Mouse (Mus musculus) layer of hippocampus, adult 11-12 months (tissue): Measurements from ENCODE around the gene Tspan10.
A peak's percentile ranks its signal among the peaks of the same experiment; 100 is the strongest.
"Not testable (repeated sequence)": the region's sequence is repeated elsewhere in the genome, so short reads cannot be mapped to it uniquely, and the experiment has no call there.

Experiments
- DNase-seq: peaks from one replicate; pipeline ENCODE4 v3.0.0; 2022; ENCODE audit warnings: low spot score

Tspan10 gene

DNA sequence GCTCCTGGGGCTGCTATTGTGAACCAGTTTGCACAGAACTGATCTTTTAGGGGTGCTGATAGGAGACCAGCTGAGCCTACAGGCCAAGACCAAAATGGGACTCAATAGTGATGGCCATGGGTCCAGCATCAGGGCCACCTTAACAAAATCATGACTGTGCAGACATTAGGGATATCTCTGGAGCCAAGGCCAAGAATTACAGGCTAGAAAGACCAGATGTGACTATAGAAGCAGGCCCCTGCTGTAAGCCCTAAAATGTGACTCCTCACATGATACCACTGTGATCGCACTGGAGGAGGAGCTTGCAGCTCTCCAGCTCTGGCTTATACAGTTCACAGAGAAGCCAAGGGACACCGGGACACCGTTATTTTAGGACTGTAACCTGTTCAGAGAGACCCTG, at the start of gene Tspan10:
TSS of gene Tspan10 (plus strand) at position 301 of the 400 bp plus-strand sequence.
- no peak for DNase-seq

DNA sequence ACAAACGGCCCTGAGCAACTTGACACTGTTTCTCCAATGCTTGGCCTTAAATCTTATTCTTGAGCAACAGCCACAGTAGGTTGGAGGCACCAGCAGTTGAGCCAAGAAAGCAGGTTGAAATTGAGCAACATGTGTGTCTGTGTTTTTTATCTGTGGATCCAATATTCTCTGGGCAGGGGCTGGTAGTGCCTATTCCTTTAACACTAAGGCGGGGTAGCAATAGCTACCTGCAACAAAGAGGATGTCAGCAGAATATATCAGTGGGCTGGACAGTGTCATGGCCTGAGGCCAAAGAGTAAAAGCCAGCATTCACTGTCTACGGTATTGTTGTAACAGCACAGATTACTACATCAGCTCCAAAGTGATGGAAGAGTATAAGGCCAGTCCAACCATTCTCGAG, 46.8 kb upstream of the Tspan10 start:
- no peak for DNase-seq

DNA sequence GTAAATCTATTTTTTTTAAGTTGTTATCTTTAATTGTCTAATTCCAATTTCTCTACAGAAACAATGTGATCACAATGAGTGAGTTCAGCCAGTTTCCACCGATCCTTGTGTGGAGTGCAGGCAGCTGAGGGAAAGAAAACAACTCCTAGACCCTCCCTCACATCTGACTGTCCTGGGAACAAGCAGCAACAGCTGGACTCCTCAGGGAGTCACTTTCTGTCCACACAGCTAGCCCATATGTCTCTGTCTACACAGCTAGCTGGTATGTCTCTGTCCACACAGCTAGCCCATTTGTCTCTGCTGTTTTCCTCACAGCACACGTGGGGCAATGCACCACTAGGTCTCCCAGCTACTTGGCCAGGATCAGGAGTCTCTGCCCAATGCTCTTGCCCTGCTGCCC, 44.8 kb upstream of the Tspan10 start:
- no peak for DNase-seq

DNA sequence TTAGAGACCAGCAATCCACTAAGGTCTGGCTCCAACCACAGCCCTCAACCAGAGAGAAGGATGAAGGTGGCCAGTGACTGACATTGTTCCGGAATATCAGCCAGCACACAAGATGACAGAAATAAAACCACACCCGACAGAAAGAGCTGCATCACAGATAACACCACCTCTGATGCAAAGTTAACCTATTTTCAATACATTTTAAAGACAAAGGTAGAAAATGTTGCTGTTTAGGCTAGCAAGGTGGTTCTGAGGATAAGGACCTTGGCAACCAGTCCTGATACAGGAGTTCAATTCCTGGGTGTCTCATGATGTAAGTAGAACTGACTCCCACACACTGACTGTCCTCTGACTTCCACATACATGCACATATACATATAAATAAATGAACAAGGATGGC, 43.1 kb upstream of the Tspan10 start:
- no peak for DNase-seq

DNA sequence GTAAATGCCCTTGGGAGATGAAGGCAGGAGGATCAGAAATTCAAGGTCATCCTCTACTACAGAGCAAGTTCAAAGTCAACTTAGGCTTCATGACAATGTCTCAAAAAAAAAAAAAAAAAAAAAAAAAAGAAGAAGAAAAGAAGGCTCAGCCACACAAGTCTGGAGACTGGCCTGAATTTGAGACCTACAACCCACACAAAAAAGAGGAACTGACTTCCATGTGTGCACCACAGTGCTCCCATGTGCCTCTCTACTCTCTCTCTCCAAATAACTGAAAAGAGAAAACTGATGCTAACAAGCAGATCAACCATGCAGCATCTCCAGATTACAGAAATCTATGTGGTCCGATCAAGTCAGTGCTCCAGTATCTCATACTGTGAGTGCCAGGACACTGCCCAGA, 37.6 kb upstream of the Tspan10 start:
- no peak for DNase-seq

DNA sequence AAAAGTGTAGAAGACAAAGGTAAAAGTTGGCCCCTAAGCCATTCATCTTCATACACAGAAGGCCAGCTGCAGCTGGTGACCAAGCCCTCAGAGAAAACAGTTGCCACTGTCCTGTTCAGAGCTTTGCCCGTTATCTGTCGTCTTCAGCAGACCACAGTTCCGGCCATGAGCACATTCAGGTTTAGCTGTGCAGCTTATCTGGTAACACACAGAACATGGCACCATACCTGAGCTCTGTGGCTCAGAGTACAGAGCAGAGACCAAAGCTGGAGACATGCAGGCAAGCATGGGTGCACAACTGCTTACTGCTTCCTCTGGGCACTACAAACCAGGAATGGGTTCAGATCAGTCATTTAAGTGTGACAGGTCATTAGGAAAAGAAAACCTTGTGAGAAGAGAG, 36.6 kb upstream of the Tspan10 start:
- DNase-seq: no peak

DNA sequence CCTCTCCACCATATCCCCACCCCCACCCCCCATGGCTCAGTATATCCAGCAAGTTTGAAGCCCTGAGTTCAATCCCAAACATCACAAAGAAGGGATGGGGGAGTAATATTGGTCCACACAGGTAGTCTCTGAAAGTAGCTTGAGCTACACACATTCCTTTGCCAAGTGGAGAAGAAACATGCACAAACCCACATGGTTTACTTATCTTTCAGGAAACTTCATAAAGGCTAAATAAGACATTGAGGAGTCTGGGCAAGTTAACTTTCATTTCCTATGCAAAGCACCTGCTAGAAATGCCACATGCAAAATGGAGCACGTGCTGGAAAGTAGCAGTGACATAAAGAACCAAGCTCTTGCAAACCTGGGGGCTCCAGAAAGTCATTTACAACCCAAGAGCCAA, 36.0 kb upstream of the Tspan10 start:
- DNase-seq: no peak

DNA sequence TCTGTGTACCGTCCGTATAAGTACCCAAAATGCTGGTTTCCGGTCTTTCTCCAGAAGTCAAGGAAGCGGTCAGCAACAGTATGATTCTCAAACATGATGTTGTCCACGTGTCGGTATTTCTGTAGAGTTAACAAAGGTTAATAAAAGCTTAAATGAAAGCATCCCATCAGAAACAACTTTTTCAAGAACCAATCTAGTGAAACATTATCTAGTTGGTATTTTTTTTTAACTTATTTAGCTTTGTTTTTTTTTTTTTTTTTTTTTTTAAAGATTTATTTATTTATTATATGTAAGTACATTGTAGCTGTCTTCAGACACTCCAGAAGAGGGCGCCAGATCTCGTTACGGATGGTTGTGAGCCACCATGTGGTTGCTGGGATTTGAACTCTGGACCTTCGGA, 28.8 kb upstream of the Tspan10 start:
- DNase-seq: not testable (repeated sequence)

DNA sequence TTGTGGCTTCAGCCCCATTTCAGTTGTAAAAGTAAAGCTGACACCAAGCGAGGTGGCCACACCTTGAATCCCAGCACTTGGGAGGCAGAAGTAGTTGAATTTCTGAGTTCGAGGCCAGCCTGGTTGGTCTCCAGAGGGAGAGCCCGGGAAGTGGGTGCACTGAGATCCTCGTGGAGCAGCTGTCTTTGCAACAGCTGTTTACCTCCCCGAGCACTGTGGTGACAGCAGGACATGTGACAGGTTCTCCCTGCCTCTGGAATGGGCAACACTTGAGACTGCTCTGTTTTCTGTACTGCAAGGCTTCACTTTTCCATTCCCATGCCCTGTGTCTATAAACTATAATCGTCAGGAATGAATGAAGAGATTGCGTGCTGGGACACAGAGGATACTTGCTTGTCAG, 24.6 kb upstream of the Tspan10 start:
- no peak for DNase-seq

DNA sequence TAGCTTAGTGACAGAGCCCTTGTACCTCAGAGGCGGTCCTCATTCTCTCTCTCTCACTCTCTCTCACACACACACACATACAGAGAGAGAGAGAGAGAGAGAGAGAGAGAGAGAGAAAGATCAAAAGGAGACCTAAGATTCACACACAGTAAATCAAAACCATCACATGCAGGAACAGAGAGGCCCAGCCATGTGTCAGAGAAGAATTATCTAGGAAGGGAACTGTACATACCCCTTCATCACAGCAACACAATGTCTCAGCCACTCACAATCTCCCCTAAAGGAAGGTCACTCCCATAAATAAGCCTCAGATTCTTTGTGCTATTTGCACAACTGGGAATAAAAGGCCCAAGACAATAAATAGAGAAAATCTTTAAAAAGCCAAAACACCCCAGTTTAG, 23.9 kb upstream of the Tspan10 start:
- no peak for DNase-seq

DNA sequence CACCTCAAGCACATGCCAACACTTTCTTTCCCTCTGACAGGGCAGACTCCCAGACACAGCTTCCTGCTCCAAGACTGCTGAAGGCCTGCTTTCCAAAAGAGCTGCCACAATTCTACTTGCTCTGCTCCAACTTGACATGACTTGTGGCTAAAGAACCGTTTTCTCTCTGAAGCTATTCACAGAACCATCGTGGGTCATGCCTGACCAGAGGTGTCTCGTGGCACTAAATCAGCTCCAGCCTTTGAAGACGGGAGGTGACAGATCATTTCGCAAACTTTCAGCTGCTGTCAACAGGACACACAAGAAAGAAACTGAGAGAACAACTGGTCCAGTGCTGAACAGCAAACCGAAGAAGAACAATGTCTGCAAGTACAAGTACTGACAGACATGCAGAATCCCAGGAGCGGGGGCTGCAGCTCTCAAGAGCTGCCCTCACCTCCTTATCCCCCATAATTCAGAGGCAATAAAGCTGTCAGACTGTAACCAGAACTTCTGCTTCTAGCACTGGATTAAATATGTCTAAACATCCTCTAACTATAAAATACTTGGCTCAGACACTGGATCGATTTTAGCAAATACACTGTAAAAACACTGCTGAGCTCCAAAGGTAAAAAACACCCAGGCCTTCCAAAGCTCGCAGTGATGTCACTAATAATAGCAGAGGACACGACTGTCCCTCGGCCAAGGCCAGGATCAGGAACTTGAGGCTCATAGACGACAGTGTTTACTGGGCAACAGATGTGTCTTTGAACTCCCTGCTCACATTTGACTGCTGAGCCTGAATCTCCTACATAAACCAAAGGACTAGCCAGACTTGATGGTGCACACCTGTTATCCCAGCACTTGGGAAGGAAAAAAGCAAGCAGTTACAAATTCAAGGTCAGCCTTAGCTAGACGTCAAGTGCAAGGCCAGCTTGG, 19.5 kb upstream of the Tspan10 start:
- DNase-seq: no peak

DNA sequence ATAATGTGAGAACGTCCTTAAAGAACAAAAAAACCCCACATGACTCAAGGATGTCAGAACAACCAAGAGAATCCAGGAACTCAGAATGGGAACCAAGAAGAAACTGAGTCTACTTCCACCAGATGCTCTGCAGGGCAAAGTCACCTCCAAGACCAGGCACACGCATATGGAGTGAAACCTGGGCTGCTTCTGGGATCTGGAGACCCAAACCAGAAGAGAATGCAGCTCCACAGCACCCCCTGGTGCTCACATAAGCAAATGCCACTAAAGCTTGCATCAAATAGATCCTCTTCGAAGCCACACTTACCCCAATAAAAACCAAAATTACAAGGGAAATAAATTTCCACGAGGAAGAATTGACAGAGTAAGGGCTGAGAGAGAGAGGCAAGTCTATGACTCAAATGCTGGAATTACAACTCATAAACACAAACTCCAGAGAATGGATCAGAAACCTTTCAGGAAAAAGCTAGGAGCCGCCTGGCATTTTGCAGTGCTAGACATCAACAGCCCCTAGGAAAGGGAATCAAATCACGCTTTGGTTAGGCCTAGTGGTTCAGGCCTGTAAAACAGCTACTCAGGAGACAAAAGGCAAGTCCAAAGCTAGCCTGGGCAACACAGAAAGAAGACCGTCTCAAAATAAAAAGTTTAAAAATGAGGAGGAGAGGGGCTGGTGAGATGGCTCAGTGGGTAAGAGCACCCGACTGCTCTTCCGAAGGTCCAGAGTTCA, 18.7 kb upstream of the Tspan10 start:
- peak; percentile 66 for DNase-seq

DNA sequence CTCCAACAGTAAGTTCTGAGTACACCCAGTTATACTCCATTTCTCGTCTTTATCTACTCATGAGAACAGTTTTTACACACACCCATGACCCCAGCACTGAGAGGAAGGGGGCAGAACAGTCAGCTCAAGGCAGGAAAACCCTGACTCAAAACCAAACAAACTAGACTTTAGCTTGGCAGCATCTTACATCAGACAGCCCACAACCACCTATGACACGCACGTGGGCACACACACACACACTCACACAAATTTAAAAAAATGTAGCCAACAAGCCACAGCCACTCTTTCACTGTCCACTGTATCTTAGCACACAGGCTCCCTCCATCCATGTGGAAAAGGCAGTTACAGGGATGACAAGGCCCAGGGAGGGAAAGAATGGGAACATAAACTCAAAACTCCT, 15.7 kb upstream of the Tspan10 start:
- no peak for DNase-seq

DNA sequence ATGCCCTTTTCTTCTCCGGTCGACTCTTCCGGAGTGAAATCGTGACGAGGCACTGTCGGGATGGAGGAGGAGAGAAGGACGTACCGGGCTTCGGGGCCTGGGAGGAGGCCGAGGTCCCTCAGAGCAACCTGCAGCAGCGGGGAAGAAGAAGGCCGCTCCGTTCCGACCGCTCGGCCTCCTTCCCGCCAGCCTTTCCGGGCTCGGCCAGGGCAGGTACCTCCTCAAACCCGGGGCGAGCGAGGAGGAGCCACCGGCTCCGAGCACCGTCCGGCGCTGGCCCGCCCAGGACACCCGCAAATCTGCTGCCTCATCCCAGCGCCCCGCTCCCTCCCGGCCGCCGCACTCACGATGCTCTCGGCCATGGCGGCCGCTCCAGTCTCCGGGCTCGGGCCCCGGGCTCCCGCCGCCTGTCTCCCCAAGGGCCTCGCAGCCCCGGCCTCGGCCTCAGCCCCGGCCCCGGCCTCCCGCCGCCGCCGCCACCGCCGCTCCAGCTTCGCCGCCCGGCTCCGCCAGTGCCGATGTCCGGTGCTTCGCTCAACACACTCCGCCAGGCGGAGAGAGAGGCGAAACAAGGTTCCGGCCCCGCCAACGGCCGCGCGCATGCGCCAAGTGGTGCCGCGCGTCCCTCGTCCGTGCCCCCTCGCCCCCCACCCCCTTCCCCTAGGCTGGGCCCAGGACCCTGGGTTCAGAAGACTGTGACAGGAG, 5.1 kb upstream of the Tspan10 start, which contains the start of gene Nploc4:
TSS of gene Nploc4 (minus strand) at position 557 of the 705 bp plus-strand sequence.
- peak; percentile 80 for DNase-seq

DNA sequence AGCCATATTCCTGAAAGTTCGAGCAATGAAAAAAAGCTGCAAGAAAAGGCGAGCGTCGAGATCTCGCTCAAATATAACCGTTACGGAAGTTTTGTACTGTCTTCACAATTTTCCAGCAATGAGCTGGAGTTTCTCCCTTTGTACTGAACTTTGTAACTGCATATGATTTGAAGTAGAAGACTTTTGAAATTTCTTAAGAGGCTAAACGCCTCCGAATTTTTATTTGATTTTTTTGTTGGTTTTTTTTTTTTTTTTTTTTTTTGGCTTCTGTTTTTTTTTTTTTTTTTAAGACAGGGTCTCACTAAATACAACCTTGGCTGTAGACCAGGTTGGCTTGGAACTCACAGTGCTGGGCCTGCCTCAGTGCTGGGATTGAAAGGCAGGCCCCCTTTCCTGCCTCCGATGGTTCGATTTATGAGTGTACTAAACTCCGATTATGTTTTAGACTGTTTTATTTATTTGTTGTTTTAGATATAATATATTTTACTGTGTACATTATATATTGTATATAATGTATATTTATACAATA, 4.5 kb upstream of the Tspan10 start:
- no peak for DNase-seq

DNA sequence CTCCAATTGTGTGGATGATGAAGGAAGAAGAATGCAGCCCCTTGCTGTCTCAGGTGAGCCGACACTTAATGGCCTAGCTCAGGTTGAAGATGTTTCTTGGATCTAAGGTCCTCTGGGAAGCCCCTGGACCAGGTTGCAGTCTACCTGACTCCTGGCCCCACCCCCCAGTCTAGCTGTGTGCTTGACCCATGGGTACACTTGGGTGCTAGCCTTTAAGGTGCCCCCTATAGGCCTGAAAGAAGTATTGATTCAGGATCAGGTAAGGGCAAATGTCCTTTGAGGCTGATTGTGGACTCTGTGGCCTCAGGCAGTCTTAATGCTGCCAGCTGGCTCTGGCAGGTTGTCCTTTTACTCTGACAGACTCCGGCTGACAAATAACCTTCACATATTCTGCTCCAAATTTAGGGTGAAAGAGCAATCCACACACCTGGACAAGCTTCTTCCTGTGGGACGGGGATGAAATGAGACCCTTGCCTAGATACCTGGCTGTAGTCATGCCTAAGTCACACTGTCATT, 379 bp downstream of the Tspan10 start:
- DNase-seq: no peak

DNA sequence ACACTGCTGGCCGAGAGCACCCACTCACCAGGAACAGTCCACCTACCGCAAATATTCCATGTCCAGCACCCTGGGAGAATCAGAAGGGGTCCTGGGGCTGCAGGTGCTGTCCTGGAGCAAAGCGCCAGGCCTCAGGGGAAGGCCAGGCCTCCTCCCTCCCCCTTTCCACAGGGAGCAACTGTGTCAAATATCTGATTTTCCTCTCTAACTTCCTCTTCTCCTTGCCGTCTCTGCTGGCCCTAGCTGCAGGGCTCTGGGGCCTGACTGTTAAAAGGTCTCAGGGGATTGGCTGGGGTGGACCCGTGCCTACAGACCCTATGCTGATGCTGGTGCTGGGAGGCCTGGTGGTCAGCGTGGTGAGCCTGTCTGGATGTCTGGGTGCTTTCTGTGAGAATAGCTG, 1.7 kb downstream of the Tspan10 start:
- DNase-seq: no peak

DNA sequence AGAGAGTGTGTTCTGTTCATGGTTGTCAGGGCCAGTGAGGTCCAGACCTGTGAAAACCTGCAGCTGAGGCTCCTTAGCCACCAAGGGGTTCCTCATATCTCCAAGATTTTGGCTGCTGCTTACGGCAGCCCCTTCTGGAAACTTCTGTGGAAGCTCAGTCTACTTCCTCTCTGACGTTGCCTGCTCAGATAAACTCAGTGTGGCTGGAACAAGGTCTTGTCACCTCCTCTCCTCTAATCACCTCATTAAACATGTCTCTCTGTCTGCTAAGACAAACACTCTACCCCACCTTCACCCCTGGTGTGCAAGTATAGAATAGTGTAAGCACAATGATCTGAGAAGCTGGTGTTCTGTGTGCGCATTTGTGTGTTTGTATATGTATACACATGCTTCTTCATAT, 3.0 kb downstream of the Tspan10 start:
- DNase-seq: no peak

DNA sequence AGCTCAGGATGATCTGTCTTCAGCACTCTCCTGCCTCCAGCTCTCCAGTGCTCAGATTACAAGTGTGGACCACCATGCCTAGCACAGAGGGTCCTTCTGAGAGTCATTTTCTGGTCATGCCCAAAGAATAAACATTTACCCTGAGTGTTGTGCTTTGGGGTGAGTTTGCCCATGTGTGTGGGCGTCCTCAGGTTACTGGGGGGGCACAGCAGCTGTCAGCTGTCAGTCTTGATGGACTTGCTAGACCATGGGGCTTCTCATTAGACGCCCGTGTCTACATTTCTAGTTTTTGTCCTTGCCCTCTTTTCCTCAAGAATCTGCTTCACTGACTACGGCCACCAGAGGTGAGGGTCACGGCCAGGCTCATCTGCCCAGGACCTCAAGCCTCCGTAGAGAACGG, 4.7 kb downstream of the Tspan10 start:
- no peak for DNase-seq

DNA sequence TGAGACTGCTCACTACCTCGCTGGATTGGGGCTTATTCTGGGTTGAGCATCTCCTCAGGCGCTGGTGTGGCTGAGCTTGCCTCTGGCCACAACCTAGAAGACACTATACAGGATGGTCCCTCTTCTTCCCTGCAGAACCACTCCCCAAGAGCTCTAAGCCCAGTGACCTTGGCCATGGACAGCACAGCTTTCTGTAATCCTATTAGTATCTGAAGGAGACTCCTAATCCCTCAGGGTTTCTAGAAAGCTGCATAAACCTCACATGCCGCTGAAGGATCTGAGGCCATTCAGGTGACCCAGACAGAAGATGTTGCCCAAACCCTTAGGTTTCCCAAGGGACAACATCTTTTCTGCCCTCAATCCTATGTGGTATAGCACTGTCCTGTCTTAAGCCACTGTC, 9.8 kb downstream of the Tspan10 start:
- no peak for DNase-seq

DNA sequence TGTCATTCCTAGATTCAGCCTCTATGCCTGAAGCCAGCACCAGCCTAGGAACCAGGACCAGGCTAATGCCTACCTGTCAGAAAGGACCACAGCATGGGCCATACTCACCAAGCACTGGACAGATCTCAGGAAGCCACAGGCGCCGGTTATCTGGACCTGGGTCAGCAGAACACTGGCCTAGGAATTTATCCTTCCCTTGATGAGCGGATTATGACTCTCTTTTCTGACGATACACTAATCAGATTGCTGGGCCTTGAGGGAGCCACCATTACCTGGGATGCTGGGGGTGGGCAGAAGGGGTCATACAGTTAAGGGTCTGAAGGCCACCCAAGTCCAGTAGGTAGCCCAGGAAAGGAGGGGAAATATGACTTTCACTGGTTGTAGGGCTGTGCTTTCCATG, 10.9 kb downstream of the Tspan10 start, which contains the start of gene Pde6g:
TSS of gene Pde6g (minus strand) at position 195 of the 400 bp plus-strand sequence.
- DNase-seq: no peak

DNA sequence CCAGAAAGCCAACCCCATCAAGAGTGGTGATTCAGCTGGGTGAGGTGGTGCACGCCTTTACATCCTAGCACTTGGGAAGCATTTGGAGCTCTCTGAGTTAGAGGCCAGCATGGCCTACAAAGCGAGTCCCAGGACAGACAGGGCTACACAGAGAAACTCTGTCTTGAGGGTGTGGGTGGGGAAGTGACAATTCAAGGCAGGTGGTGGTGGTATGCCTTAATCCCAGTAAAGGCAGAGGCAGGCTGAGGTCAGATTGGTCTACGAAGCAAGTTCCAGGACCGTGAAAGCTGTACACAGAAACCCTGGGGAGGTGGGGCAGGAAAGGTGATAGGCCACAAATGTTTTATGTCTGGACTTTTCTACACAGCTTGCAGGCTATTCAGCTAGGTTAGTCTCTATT, 12.5 kb downstream of the Tspan10 start:
- no peak for DNase-seq
